Mouse (Mus musculus) spleen, adult 2 months (tissue): ENCODE results near the gene Pid1.

Experiments used
- CTCF ChIP-seq: fragments of 200-500 bp; IDR thresholded peaks from 2 replicates; pipeline ENCODE4 v1.5.1; 2011; ENCODE audit warnings: mild to moderate bottlenecking, inconsistent platforms; ENCODE audit not compliant: insufficient read depth, insufficient read length, insufficient replicate concordance; ENCODE audit errors: extremely low read depth
- POLR2A ChIP-seq: fragments of 200-500 bp; IDR thresholded peaks from 2 replicates; pipeline ENCODE4 v1.6.1; 2011; ENCODE audit warnings: low read depth, low read length, inconsistent platforms

DNA sequence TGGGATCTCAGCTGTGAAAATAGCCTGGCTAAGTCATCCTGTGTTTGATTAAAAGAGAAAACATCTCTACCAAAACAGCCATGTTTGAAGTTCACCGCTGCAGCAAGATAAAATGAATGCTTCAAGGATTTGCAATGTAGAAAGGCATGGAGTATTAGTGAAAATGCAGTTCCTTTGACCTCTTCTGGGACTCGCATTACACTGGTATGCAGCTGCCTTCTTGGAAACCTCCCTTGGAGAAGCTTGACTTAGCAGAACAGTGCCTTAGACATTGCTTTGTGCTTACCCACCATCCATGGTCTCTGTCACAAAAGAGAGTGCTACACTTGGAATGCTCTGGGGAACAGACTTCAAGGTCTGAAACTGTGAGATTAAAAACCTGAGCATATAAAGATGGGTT, 276.0 kb downstream of the Pid1 start:
- TF ChIP-seq CTCF (no peak), POLR2A (no peak)
